Mouse (Mus musculus): ENCODE results near the gene Yjefn3. TPM values are rescaled to one million over a fixed set of nuclear protein-coding genes. Genes with fewer than 3 reads are reported as not detected.

The Yjefn3 gene
- polyA plus RNA-seq, 1 experiment from 2014 or later, result 3.6 TPM

GRCm38 (mm10) chr8:69877396-69877795 is 25.1 kb downstream of the Yjefn3 start:
- Histone ChIP-seq H3K4me3 (ENCODE audit: low read depth, low read length) (no peak overlapping the region), H3K9me3 (ENCODE audit: control insufficient read depth, low read length) (no peaks in the 10 kb centered on the region), H3K4me1 (ENCODE audit: control insufficient read depth, insufficient read depth, low read length) (peaks cover 10% of the 10 kb centered on the region), H3K9ac (ENCODE audit: low read length) (no peak overlapping the region), H3K36me3 (ENCODE audit: control insufficient read depth, insufficient read depth, low read length) (no peaks in the 10 kb centered on the region), H3K4me2 (no peak overlapping the region), H3K27ac (ENCODE audit: low read depth, low read length) (no peak overlapping the region), H3K27me3 (ENCODE audit: control insufficient read depth, insufficient read depth, low read length) (peaks cover 42% of the 10 kb centered on the region)
- WGBS, result 88% methylated on average over 4 of the region's 4 CpGs
- no peak for DNase-seq (ENCODE audit: low spot score, missing footprints)
- ATAC-seq (ENCODE audit: low FRiP score), result no peak

DNA sequence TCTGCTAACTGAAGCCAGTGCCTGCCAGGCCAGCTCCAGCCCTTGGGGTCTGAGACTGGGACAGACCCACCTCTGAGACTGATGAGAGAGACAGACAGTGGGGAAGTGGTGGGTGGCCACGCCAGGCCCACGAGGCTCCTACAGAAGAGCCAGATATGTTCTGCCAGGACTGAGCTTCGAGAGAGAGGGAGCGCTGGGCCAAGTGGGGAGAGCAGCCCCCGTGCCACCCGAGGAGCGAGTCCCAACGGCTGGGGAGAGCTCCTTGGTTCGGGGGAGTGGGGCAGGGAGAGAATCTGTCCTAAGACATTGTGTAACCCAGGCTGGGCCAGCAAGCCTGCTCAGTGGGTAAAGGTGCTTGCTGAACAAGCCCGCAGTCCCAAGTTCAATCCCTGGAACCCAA is 25.5 kb downstream of the Yjefn3 start:
- no peaks in the 10 kb centered on the region for H3K9me3 ChIP-seq (ENCODE audit: control insufficient read depth, low read length)
- H3K4me3 ChIP-seq (ENCODE audit: low read depth, low read length), result no peak overlapping the region
- H3K4me2 ChIP-seq, result no peak overlapping the region
- ATAC-seq (ENCODE audit: low FRiP score) (no peak), DNase-seq (ENCODE audit: low spot score, missing footprints) (no peak)
- H3K27ac ChIP-seq (ENCODE audit: low read depth, low read length), result no peak overlapping the region
- 83% methylated on average over 10 of the region's 10 CpGs for WGBS
- no peaks in the 10 kb centered on the region for H3K36me3 ChIP-seq (ENCODE audit: control insufficient read depth, insufficient read depth, low read length)
- H3K4me1 ChIP-seq (ENCODE audit: control insufficient read depth, insufficient read depth, low read length), result peaks cover 6% of the 10 kb centered on the region
- H3K9ac ChIP-seq (ENCODE audit: low read length), result no peak overlapping the region
- H3K27me3 ChIP-seq (ENCODE audit: control insufficient read depth, insufficient read depth, low read length), result peaks cover 38% of the 10 kb centered on the region

DNA sequence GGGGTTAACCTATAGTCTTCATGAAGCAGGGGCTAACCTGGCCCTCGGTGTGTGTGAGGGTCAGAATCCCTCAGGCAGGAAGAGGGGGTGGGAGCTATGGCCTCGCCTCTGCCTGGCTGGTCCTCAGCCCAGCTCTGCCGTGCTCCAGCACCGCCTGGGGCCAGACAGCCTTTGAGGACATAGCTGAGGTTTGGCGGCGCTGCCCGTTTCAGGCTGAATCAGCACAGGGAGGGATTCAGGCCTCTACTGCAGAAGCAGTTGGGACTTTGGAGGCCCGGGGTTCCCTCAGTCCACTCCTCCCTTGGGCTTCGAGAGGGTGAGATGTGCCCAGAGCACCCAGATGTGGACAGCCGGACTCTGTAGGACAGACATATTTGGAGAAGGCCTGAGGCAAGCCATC is 26.4 kb downstream of the Yjefn3 start:
- Histone ChIP-seq H3K9ac (ENCODE audit: low read length) (no peak overlapping the region), H3K27ac (ENCODE audit: low read depth, low read length) (no peak overlapping the region), H3K4me1 (ENCODE audit: control insufficient read depth, insufficient read depth, low read length) (peaks cover 1% of the 10 kb centered on the region; the same call in 1 of the 2 replicates), H3K36me3 (ENCODE audit: control insufficient read depth, insufficient read depth, low read length) (no peaks in the 10 kb centered on the region), H3K27me3 (ENCODE audit: control insufficient read depth, insufficient read depth, low read length) (peaks cover 29% of the 10 kb centered on the region), H3K4me2 (no peak overlapping the region), H3K4me3 (ENCODE audit: low read depth, low read length) (no peak overlapping the region), H3K9me3 (ENCODE audit: control insufficient read depth, low read length) (no peaks in the 10 kb centered on the region)
- ATAC-seq (ENCODE audit: low FRiP score), result no peak
- WGBS, result 50% methylated on average over 10 of the region's 10 CpGs
- no peak for DNase-seq (ENCODE audit: low spot score, missing footprints)

- no peak for DNase-seq (ENCODE audit: low spot score, missing footprints)
- Histone ChIP-seq H3K4me1 (ENCODE audit: control insufficient read depth, insufficient read depth, low read length) (no peaks in the 10 kb centered on the region), H3K4me3 (ENCODE audit: low read depth, low read length) (no peak overlapping the region), H3K9me3 (ENCODE audit: control insufficient read depth, low read length) (no peaks in the 10 kb centered on the region), H3K27ac (ENCODE audit: low read depth, low read length) (no peak overlapping the region), H3K27me3 (ENCODE audit: control insufficient read depth, insufficient read depth, low read length) (peaks cover 15% of the 10 kb centered on the region), H3K4me2 (no peak overlapping the region), H3K9ac (ENCODE audit: low read length) (no peak overlapping the region), H3K36me3 (ENCODE audit: control insufficient read depth, insufficient read depth, low read length) (no peaks in the 10 kb centered on the region; the same call in 1 of the 2 replicates)
- no peak for ATAC-seq (ENCODE audit: low FRiP score)
- 82% methylated on average over 13 of the region's 13 CpGs for WGBS
Measured at GRCm38 (mm10) chr8:69874654-69875053, 27.9 kb downstream of the Yjefn3 start.

DNA sequence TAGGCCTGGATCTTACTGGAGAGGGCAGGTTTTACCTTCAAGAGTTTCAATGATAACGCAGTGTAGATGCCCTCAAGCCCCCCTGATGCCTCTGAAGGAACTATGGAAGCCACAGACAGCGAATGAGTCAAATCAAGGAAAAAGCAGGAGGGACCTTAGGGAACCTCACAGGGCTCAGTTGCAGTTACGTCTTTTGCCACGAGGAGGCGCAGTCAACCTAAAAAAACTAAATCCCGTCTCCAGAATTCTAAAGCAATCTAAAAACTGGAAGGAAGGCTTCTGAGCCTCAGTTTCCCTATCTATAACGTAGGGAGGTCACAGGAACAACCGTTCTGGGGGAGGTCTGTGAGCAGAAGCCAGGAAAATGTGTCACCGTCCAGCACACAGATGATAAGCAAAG is 28.4 kb downstream of the Yjefn3 start:
- Histone ChIP-seq H3K27me3 (ENCODE audit: control insufficient read depth, insufficient read depth, low read length) (peaks cover 10% of the 10 kb centered on the region), H3K4me1 (ENCODE audit: control insufficient read depth, insufficient read depth, low read length) (no peaks in the 10 kb centered on the region), H3K27ac (ENCODE audit: low read depth, low read length) (no peak overlapping the region), H3K9ac (ENCODE audit: low read length) (no peak overlapping the region), H3K36me3 (ENCODE audit: control insufficient read depth, insufficient read depth, low read length) (no peaks in the 10 kb centered on the region; the same call in 1 of the 2 replicates), H3K9me3 (ENCODE audit: control insufficient read depth, low read length) (no peaks in the 10 kb centered on the region), H3K4me2 (no peak overlapping the region), H3K4me3 (ENCODE audit: low read depth, low read length) (no peak overlapping the region)
- 13% methylated on average over 9 of the region's 9 CpGs for WGBS
- DNase-seq (ENCODE audit: low spot score, missing footprints), result peak; percentile 98
- ATAC-seq (ENCODE audit: low FRiP score), result no peak

DNA sequence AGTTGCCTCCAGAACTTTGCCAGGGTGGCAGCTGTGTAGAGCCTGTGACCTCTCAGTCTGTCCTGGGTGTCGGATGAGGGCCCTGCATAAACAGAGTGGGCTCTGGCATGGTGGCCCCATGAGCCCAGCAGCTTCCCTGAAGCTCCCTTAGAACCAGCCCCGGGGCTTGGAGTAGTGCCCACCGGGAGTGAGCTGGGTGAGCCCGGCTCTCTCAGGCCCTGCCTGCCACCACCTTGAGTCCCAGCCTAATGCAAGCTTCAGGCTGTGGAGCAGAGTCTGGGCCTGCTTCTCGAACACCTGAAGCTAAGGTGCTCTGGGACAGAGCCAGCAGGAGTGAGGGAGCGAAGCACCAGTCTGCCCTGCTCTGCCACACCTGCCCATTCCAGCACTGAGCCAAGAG is 31.6 kb downstream of the Yjefn3 start:
- DNase-seq (ENCODE audit: low spot score, missing footprints) (no peak), ATAC-seq (ENCODE audit: low FRiP score) (no peak)
- H3K9ac ChIP-seq (ENCODE audit: low read length), result no peak overlapping the region
- WGBS, result 88% methylated on average over 6 of the region's 6 CpGs
- no peaks in the 10 kb centered on the region for H3K27me3 ChIP-seq (ENCODE audit: control insufficient read depth, insufficient read depth, low read length)
- no peak overlapping the region for H3K4me3 ChIP-seq (ENCODE audit: low read depth, low read length)
- no peaks in the 10 kb centered on the region for H3K9me3 ChIP-seq (ENCODE audit: control insufficient read depth, low read length)
- no peak overlapping the region for H3K27ac ChIP-seq (ENCODE audit: low read depth, low read length)
- H3K4me1 ChIP-seq (ENCODE audit: control insufficient read depth, insufficient read depth, low read length), result no peaks in the 10 kb centered on the region
- no peaks in the 10 kb centered on the region; the same call in 1 of the 2 replicates for H3K36me3 ChIP-seq (ENCODE audit: control insufficient read depth, insufficient read depth, low read length)
- H3K4me2 ChIP-seq, result no peak overlapping the region

- DNase-seq (ENCODE audit: low spot score, missing footprints) (no peak), ATAC-seq (ENCODE audit: low FRiP score) (no peak)
- H3K4me3 ChIP-seq (ENCODE audit: low read depth, low read length), result no peak overlapping the region
- no peak overlapping the region for H3K9ac ChIP-seq (ENCODE audit: low read length)
- 85% methylated on average over 11 of the region's 11 CpGs for WGBS
- no peaks in the 10 kb centered on the region for H3K4me1 ChIP-seq (ENCODE audit: control insufficient read depth, insufficient read depth, low read length)
- H3K9me3 ChIP-seq (ENCODE audit: control insufficient read depth, low read length), result no peaks in the 10 kb centered on the region
- H3K27me3 ChIP-seq (ENCODE audit: control insufficient read depth, insufficient read depth, low read length), result no peaks in the 10 kb centered on the region
- H3K4me2 ChIP-seq, result no peak overlapping the region
- no peaks in the 10 kb centered on the region; the same call in 1 of the 2 replicates for H3K36me3 ChIP-seq (ENCODE audit: control insufficient read depth, insufficient read depth, low read length)
- no peak overlapping the region for H3K27ac ChIP-seq (ENCODE audit: low read depth, low read length)
Measured at GRCm38 (mm10) chr8:69870003-69870765, 32.3 kb downstream of the Yjefn3 start.

DNA sequence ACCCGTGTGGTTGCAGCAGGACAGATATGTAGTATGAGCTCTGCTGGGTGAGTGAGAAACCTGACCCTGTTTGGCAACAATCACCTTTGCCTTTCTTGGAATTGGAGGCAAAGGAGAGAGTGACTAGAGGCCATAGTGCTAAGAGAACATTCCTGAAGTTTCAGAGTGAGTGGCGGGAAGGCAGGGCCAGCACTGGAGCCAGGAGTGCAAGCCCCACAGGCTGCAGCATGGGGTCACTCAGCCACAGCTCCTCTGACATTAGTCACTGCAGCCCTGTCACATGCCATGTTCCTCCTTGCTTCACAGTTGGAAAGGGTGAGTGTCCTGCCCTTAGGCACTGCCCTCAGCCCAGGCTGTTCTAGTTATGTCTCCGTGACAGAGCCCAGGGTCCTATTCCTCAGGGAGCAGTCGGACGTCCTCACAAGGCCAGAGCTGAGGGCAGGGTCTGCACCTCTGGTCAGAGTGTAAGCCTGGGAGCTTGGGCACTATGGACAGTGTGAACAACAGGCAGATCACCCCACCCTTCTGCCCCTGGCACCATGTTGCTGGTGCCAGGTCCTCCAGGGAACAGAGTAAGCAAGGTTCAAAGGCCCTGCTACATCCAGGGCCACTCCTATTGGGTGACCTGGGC is 34.7 kb downstream of the Yjefn3 start:
- WGBS, result 69% methylated on average over 5 of the region's 5 CpGs
- H3K4me2 ChIP-seq, result no peak overlapping the region
- ATAC-seq (ENCODE audit: low FRiP score), result no peak
- no peak overlapping the region for H3K4me3 ChIP-seq (ENCODE audit: low read depth, low read length)
- H3K4me1 ChIP-seq (ENCODE audit: control insufficient read depth, insufficient read depth, low read length), result no peaks in the 10 kb centered on the region
- no peak overlapping the region for H3K27ac ChIP-seq (ENCODE audit: low read depth, low read length)
- H3K9me3 ChIP-seq (ENCODE audit: control insufficient read depth, low read length), result no peaks in the 10 kb centered on the region
- H3K9ac ChIP-seq (ENCODE audit: low read length), result no peak overlapping the region
- no peaks in the 10 kb centered on the region; the same call in 1 of the 2 replicates for H3K36me3 ChIP-seq (ENCODE audit: control insufficient read depth, insufficient read depth, low read length)
- no peaks in the 10 kb centered on the region for H3K27me3 ChIP-seq (ENCODE audit: control insufficient read depth, insufficient read depth, low read length)
- no peak for DNase-seq (ENCODE audit: low spot score, missing footprints)

GRCm38 (mm10) chr8:69864180-69864579 is 38.3 kb downstream of the Yjefn3 start:
- Histone ChIP-seq H3K4me1 (ENCODE audit: control insufficient read depth, insufficient read depth, low read length) (no peaks in the 10 kb centered on the region), H3K27me3 (ENCODE audit: control insufficient read depth, insufficient read depth, low read length) (no peaks in the 10 kb centered on the region), H3K27ac (ENCODE audit: low read depth, low read length) (no peak overlapping the region), H3K36me3 (ENCODE audit: control insufficient read depth, insufficient read depth, low read length) (no peaks in the 10 kb centered on the region; the same call in 1 of the 2 replicates), H3K9me3 (ENCODE audit: control insufficient read depth, low read length) (no peaks in the 10 kb centered on the region), H3K4me2 (no peak overlapping the region), H3K4me3 (ENCODE audit: low read depth, low read length) (no peak overlapping the region), H3K9ac (ENCODE audit: low read length) (no peak overlapping the region)
- WGBS, result 79% methylated on average over 5 of the region's 5 CpGs
- no peak for ATAC-seq (ENCODE audit: low FRiP score)
- DNase-seq (ENCODE audit: low spot score, missing footprints), result no peak

All from midbrain, embryonic 11.5 days (tissue).